Mouse (Mus musculus) neutrophil, adult 5-6 weeks (primary cell): ENCODE results near the gene Slc2a13. TPM values are rescaled to one million over a fixed set of nuclear protein-coding genes. Genes with fewer than 3 reads are reported as not detected.

ENCODE experiments used
- ATAC-seq: fragments of 151-379, 151-347 bp; 2 replicates; pipeline ENCODE4 v1.8.0; 2017; ENCODE audit warnings: mild to moderate bottlenecking, moderate TSS enrichment; ENCODE audit not compliant: insufficient number of reproducible peaks, poor library complexity, low FRiP score, severe bottlenecking; ENCODE audit errors: extremely low read depth
- total RNA-seq: library from RNA; stranded (forward); fragments of 200-1000 nt; gene quantifications from 2 replicates; pipeline ENCODE4 v1.2.3, GENCODE M21; 2017

Slc2a13 gene
- total RNA-seq, 1 experiment from 2014 or later, result 0.23 TPM

DNA sequence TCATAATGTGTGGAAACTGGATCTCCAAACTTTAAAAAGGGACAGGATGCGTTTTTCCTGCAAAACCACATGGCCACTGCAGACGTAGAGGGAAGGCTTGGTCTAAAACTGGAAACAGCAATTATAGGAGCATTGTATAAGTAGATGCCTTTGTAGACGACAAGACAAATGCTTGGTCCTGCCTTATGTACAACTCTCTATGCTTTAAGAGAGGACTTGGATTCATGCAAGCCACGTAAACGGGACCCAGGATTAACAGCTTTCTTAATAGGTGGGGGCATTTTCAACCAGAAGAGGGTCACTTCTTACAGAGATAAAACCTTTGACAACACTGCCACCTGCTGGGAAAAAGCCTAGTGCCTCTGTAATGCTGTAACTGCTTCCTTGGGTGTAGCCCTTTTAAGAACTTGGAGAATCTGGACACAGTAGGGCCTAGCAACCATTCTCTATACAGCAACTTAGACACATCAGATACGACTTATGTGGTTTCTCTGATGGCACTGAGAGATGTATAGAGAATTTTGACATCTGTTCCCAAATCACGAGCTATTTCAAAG is 268.7 kb downstream of the Slc2a13 start:
- no peak for ATAC-seq

DNA sequence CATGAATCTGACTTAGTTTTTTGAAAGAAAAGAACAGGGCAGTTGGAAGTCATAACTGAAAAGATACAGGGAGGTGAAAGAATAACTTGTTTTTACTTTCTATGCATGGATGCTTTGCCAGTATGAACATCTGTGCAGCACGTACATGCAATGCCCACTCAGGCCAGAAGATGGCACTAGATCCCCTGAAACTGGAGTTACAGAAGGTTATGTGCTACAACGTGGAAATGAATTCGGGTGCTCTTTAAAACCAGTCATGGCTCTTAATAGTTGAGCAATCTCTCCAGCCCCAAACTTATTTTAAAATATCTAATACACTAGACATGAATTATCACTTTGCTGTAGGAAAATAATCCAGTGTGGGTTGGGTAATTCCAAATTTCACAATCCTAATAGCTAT is 271.7 kb downstream of the Slc2a13 start:
- peak; percentile 69; the same call in 1 of the 2 replicates for ATAC-seq

DNA sequence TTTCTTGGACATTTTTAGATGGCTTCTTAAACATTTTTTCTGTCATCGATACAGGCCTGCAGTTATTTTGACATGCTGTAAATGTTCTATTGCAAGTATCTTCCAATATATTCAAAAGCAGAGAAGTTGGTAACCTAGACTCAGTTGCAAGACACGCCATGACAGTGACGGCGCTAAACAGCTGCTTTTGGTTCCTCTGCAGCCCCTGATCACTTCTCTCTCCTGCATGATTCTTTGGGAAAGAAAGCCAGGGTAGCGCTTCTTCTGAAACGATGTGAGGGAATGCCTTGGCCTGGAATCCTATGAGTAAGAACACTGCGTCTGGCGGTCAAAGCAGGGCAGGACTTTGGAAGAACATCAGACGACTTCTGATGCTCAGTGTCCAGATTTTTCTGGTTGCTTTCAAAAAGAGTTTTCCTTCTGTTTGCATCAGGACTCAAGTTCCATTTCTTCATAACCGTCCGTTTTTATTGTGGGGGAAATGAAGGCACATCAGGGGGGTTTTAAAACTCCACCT is 273.7 kb downstream of the Slc2a13 start:
- ATAC-seq, result no peak

DNA sequence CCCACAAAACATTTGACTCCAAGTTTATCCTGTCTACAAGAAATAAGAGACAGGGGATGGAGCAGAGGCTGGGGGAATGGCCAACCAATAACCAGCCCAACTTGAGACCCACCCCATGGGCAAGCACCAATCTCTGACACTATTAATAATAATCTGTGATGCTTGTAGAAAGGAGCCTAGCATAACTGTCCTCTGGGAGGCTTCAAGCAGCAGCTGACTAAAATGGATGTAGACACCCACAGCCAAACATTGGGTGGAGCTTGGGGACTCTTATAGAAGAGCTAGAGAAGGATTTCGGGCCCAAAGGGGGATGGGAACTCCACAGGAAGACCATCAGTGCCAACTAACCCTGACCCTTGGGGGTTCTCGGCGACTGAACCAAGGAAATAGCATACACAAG is 289.6 kb downstream of the Slc2a13 start:
- no peak for ATAC-seq

DNA sequence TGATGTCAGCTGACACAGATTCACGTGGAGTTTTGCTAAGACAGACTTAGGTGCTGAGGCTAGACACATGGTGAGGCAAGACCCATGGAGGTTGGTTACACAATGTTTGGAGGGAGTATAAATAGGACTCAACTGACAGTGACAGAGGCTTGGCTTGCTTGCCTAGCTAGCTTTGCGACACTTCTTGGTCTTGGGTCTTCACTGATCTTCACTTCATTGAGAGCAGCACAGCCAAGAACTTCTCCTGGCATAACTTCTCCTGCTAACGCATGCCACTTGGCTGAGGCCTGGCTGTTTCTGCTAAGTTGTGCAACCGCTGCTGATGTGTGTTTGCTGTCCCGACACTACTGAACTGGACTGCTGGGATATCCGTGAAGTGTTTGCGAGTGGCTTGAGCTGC is 290.2 kb downstream of the Slc2a13 start:
- no peak for ATAC-seq

DNA sequence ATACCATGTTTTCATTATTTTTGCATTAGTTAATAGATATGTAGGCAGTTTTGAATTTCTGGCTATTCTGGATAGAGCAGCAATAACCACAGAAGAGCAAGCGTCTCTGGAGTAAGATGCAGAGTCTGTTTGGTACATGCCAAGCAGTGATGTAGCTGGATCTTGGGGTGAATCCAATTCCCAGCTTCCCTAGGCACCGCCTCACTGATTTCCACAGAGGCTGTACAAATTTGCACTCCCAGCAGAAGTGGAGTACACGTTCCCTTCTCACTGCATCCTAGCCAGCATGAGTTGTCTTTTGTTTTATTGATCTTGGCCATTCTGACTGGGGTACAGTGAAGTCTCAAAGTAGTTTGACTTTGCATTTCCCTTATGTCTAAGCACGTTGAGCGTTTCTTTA is 291.5 kb downstream of the Slc2a13 start:
- no peak for ATAC-seq

DNA sequence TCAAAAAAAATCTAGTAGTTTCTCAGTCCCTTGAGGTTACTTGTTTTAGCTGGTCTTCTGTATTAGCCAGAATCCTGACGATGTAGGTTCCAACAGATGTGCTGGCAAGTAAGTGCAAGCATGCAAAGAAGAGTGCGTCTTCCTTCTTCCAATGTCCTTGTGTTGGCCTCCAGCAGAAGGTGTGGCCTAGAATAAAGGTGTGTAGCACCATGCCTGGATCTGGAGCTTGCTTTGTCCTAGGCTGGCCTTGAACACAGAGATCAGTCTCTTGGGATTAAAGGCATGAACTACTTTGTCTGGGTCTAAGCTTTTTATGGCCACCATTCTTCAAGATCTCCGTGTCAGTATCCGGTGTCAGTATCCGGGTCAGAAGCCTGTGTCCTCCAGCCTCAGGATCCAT is 293.5 kb downstream of the Slc2a13 start:
- no peak for ATAC-seq

DNA sequence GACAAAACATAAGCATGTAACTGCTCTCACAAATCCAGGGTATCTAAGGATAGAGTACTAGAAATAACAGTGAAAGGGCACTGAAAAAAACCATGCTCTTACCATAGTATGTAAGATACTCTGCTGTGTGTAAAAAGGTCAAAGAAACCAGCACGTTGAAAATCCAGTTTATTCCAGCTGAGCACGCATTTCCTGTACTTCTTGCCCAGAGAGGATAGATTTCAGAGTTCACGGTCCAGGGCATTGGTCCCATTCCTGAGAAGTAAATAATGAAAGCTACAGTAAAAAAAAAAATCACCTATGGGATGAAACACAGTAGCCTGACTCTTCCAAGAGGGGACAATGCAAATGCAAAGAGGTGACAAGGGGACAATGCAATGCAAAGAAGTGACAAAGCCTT is 297.1 kb downstream of the Slc2a13 start:
- no peak for ATAC-seq

DNA sequence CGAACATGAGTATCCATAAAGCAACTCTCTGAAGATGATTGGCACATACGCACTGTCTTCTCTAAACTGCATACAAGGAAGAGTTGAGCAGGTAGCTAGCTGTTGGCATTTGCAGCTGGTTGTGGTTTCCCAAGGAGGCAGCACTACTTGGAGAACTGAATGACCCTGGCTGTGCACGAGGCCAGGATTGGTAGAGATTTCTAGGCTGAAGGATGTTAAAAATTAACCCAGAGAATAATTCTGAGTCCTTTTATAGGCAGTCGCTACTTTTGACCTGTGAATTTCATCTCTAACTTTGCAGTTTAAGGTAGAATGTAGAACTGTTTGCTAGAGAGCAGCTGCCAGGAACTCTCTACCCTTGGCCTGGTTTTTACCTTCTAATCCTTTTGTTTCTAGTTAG is 304.5 kb downstream of the Slc2a13 start:
- no peak for ATAC-seq

DNA sequence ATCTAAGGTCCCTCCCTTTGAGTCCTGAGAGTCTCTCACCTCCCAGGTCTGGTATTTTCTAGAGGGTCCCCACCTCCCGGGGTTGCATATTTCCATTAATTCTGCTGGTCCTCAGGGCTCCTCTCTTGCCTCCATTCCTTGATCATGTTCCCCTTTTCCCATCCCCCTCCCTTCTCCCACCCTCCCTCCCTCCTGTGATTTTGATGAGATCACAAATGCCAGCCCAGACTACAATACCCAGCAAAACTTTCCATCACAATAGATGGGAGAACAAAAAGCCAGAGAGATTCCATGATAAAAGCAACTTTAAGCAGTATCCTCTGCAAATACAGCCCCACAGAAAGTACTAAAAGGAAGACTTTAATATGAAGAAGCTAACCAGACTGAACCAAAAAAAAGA is 309.1 kb downstream of the Slc2a13 start:
- no peak for ATAC-seq

DNA sequence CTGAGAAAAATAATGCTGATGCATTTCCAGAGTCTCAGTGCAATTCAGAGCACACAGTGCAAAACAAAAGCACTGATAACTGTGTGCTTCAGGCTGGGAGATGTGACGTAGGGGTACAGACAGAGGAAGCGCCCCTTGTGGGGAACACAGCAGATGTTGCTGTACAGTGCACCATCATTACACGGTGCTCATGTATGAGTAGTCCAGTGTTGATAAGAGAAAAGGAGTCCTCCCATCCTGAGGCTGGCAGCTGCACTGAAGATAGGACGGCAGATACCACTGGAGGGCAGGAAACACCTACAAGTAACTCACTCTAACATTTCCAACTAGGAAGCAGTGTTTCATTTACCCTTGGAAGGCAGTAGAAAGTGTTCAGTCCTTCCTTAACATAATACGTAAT is 312.5 kb downstream of the Slc2a13 start:
- no peak for ATAC-seq

DNA sequence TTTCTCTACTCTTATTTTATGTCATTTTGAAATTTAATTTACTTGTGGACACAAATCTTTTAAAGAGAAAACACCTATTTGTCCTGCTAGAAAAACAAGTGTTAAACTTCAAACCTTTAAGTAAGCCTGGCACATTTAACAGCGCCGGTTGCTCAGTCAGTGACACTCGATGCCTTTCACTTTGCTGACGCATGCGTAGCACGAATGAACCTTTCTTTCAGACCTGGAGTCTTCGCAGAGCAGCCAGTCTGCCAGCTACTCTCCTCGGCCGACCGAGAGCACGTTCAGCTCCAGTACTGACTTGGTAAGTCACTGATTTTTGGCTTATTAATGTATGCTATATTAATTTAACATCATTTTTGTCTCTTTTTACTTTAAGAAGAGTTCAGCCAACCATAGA is 315.9 kb downstream of the Slc2a13 start:
- no peak for ATAC-seq

DNA sequence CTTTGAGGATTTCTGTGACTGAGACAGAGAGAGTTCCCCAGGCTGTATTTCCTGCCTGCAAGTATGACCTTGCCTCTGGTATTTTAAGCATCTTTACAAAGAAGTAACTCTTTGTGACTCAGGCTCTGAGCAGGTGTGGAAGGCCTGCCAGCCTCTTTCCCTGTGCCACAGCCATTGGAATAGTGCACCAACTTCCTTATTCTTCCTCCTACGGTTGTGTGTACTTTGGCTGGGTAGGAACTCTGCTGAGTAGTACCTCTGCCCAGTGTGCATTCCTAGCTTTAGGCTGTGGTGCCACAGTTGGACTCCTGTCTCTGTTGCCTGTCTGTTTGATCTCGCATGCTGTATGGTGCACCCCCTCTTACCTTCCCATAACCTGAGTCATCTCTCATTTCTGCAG is 317.8 kb downstream of the Slc2a13 start:
- ATAC-seq, result no peak

DNA sequence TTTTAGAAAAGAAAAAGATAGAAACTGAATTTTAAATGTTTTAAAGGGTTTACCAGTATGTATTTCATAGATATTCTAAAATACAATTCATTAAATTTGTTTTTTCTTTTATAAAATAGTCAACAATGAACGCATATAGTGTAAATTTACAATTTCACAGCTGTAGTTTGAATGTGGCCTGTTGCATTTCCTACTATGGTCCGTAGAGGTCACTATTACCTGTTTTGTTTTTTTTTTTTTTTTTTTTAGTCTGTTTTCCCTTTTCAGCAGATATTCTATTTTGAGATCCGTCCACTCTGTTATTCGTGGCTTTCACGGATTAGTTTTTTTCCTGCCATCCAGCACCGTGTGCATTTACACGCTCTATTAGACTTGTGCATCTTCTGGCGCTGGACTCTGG is 320.1 kb downstream of the Slc2a13 start:
- no peak for ATAC-seq

DNA sequence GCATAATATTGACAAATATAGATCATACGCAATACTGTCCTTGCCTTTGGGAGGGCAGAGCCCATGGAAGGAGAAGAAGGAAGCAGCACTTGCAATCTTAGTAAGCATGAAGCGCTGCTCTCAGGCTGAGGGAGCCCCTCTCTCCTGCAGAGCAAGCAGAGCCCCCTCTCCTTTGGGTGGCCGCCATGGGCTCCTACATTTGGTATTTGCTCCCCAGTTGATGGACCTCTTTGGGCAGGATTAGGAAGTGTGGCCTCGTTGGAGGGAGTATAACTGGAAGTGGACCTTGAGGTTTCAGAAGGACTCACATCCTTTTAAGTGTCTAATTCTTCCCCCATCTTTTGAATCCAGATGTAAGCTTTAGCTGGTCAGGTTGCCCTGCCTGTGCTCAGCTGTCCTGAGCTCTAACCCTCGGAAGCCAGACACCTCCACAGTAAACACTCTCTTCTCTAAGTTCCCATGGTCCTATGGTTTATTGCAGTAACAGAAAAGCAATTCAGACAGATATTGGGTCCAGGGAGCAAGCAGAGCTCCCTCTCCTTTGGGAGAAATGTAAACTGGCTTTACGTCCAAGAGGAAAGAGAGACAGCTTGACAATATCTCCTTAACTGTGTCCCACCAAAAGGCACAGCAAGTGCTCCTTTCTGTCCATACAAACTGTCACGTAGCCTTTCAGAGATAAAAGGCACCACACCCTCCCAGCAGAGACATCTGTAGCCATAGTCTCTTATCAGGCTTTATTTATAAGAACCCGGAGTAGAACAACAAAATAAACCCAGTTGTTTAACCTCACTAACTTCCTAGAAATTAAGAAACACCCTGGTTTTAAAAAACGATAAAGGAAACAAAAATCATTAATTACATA is 321.3 kb downstream of the Slc2a13 start:
- no peak for ATAC-seq

DNA sequence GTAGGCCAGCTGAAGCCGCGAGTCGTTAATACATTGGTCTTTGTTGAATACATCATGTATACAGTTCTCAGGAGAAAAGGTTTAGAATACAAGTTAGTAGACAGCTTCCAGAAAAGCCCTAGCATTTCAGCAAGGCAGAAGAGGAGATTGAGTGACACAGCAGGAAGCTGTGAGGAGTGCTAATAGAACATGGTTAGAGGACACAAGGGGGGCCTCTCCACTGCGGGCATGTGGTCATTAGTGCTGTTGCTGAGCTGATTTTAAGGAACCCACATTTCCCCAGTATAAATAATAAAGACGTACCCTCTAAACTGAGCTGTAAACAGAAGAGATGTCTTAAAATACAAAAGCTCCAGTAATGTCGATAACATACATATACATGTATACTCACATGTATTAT is 322.2 kb downstream of the Slc2a13 start:
- no peak for ATAC-seq

DNA sequence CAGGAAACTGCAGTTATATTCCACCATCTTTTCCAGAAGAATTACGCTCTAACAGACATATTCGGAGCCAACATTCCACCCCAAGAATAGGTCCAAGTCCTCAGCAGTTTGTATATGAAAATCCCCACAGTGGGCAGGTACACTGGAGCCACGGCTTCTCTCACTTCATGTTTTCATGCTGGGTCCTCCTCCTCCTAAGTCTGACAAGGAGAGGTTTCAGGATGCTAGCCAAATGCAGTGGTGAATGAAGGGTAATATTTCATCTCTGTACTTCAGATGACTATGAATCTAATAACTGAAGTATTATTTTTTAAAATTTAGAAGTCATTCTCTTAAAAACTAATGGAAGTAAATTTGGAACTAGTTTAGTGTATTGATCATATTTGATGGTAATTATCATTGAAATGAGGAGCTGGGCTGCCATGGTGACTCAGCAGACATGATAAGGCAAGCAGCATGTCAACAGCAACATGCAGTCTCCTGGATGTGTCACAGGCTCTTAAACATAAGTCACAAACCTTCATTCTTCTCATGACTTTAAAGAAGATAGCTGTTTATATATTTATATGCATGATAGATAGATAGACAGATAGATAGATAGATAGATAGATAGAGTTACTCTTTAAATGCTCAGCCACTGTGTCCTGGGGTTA is 332.3 kb downstream of the Slc2a13 start:
- ATAC-seq, result no peak

DNA sequence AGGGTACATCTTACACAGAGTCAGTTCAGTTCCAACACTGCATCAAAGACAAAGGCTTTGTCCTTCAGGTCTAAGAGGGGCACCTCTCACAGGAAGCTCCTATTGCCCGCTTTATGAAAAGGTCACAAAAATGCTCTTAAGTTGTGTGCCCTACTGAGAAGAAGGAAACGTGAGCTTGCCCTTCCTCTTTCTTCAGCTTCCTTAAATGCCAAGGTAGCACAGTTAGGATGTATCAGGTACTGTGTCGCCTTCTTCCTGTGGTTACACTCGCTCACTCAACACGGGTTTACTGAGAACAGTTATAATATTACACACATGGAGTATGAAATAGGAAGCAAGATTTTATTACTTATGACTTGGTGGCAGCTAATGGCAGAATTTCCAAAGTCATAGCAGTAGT is 335.8 kb downstream of the Slc2a13 start:
- peak; percentile 82; the same call in 1 of the 2 replicates for ATAC-seq
